Mouse (Mus musculus): ENCODE measurements around the gene Lrrc72. TPM values are rescaled to one million over a fixed set of nuclear protein-coding genes. Genes with fewer than 3 reads are reported as not detected.
"Not testable (repeated sequence)": the region's sequence is repeated elsewhere in the genome, so short reads cannot be mapped to it uniquely, and the experiment has no call there.

Gene Lrrc72
- polyA plus RNA-seq, 1 experiment from 2014 or later = not detected

GRCm38 (mm10) chr12:36207800-36208148 lies 45.4 kb downstream of the Lrrc72 start:
- Histone ChIP-seq H3K9ac (replicated peaks; ENCODE audit: low read depth, low read length) (no peak overlapping the region), H3K36me3 (ENCODE audit: control insufficient read depth, insufficient read depth, low read length) (no peaks in the 10 kb centered on the region), H3K4me1 (ENCODE audit: control insufficient read depth, insufficient read depth, low read length) (peaks cover 6% of the 10 kb centered on the region; the same call in 1 of the 2 replicates), H3K4me3 (ENCODE audit: low read depth, low read length) (peak overlapping the region; percentile 12; the same call in 1 of the 2 replicates), H3K9me3 (ENCODE audit: control insufficient read depth, low read length) (no peaks in the 10 kb centered on the region), H3K4me2 (ENCODE audit: low read depth, low read length) (peak overlapping the region; percentile 36), H3K27me3 (ENCODE audit: control insufficient read depth, insufficient read depth, low read length) (no peaks in the 10 kb centered on the region), H3K27ac (ENCODE audit: low read depth, low read length) (peak overlapping the region; percentile 34; the same call in 1 of the 2 replicates)
- peak; percentile 50 for ATAC-seq (ENCODE audit: low read depth)
- WGBS = 43% methylated on average over 7 of the region's 7 CpGs

GRCm38 (mm10) chr12:36207072-36207799 lies 46.0 kb downstream of the Lrrc72 start:
- H3K4me2 ChIP-seq (ENCODE audit: low read depth, low read length) = peak overlapping the region; percentile 36
- H3K9ac ChIP-seq (replicated peaks; ENCODE audit: low read depth, low read length) = no peak overlapping the region
- ATAC-seq (ENCODE audit: low read depth) = peak; percentile 98
- 35% methylated on average over 9 of the region's 9 CpGs for WGBS
- no peaks in the 10 kb centered on the region for H3K9me3 ChIP-seq (ENCODE audit: control insufficient read depth, low read length)
- H3K27me3 ChIP-seq (ENCODE audit: control insufficient read depth, insufficient read depth, low read length) = no peaks in the 10 kb centered on the region
- H3K4me3 ChIP-seq (ENCODE audit: low read depth, low read length) = peak overlapping the region; percentile 12; the same call in 1 of the 2 replicates
- H3K4me1 ChIP-seq (ENCODE audit: control insufficient read depth, insufficient read depth, low read length) = peaks cover 6% of the 10 kb centered on the region; the same call in 1 of the 2 replicates
- H3K36me3 ChIP-seq (ENCODE audit: control insufficient read depth, insufficient read depth, low read length) = no peaks in the 10 kb centered on the region
- H3K27ac ChIP-seq (ENCODE audit: low read depth, low read length) = peak overlapping the region; percentile 34; the same call in 1 of the 2 replicates

GRCm38 (mm10) chr12:36205579-36206119 lies 47.5 kb downstream of the Lrrc72 start:
- ATAC-seq (ENCODE audit: low read depth); H3K4me2 ChIP-seq (ENCODE audit: low read depth, low read length); H3K36me3 ChIP-seq (ENCODE audit: control insufficient read depth, insufficient read depth, low read length); H3K27me3 ChIP-seq (ENCODE audit: control insufficient read depth, insufficient read depth, low read length); H3K4me1 ChIP-seq (ENCODE audit: control insufficient read depth, insufficient read depth, low read length); H3K27ac ChIP-seq (ENCODE audit: low read depth, low read length); H3K9ac ChIP-seq (replicated peaks; ENCODE audit: low read depth, low read length); H3K9me3 ChIP-seq (ENCODE audit: control insufficient read depth, low read length); H3K4me3 ChIP-seq (ENCODE audit: low read depth, low read length): not testable (repeated sequence)
- WGBS = 52% methylated on average over 5 of the region's 5 CpGs

GRCm38 (mm10) chr12:36194976-36195375 lies 58.2 kb downstream of the Lrrc72 start:
- ATAC-seq (ENCODE audit: low read depth) = no peak
- no peak overlapping the region for H3K4me3 ChIP-seq (ENCODE audit: low read depth, low read length)
- peaks cover 47% of the 10 kb centered on the region for H3K36me3 ChIP-seq (ENCODE audit: control insufficient read depth, insufficient read depth, low read length)

GRCm38 (mm10) chr12:36190343-36190742 lies 62.9 kb downstream of the Lrrc72 start:
- no peak overlapping the region for H3K4me3 ChIP-seq (ENCODE audit: low read depth, low read length)
- no peaks in the 10 kb centered on the region for H3K4me1 ChIP-seq (ENCODE audit: control insufficient read depth, insufficient read depth, low read length)
- no peak overlapping the region for H3K4me2 ChIP-seq (ENCODE audit: low read depth, low read length)
- no peaks in the 10 kb centered on the region for H3K9me3 ChIP-seq (ENCODE audit: control insufficient read depth, low read length)
- no peak for ATAC-seq (ENCODE audit: low read depth)
- H3K27me3 ChIP-seq (ENCODE audit: control insufficient read depth, insufficient read depth, low read length) = no peaks in the 10 kb centered on the region
- peaks cover 50% of the 10 kb centered on the region for H3K36me3 ChIP-seq (ENCODE audit: control insufficient read depth, insufficient read depth, low read length)
- WGBS = 89% methylated on average over 5 of the region's 5 CpGs
- no peak overlapping the region for H3K27ac ChIP-seq (ENCODE audit: low read depth, low read length)
- no peak overlapping the region for H3K9ac ChIP-seq (replicated peaks; ENCODE audit: low read depth, low read length)

More at GRCm38 (mm10) chr12:36194976-36195375, 58.2 kb downstream of the Lrrc72 start:
- WGBS = 95% methylated on average over 7 of the region's 7 CpGs
- Histone ChIP-seq H3K27ac (ENCODE audit: low read depth, low read length) (no peak overlapping the region), H3K27me3 (ENCODE audit: control insufficient read depth, insufficient read depth, low read length) (no peaks in the 10 kb centered on the region), H3K4me1 (ENCODE audit: control insufficient read depth, insufficient read depth, low read length) (no peaks in the 10 kb centered on the region), H3K4me2 (ENCODE audit: low read depth, low read length) (no peak overlapping the region), H3K9ac (replicated peaks; ENCODE audit: low read depth, low read length) (no peak overlapping the region), H3K9me3 (ENCODE audit: control insufficient read depth, low read length) (0 out of 2 replicates have a peak, but pooled peaks cover 7% of the 10 kb centered on the region)

GRCm38 (mm10) chr12:36189610-36190009 lies 63.6 kb downstream of the Lrrc72 start:
- Histone ChIP-seq H3K4me2 (ENCODE audit: low read depth, low read length) (no peak overlapping the region), H3K27ac (ENCODE audit: low read depth, low read length) (no peak overlapping the region), H3K27me3 (ENCODE audit: control insufficient read depth, insufficient read depth, low read length) (no peaks in the 10 kb centered on the region), H3K9ac (replicated peaks; ENCODE audit: low read depth, low read length) (no peak overlapping the region), H3K9me3 (ENCODE audit: control insufficient read depth, low read length) (no peaks in the 10 kb centered on the region), H3K4me1 (ENCODE audit: control insufficient read depth, insufficient read depth, low read length) (no peaks in the 10 kb centered on the region), H3K36me3 (ENCODE audit: control insufficient read depth, insufficient read depth, low read length) (peaks cover 45% of the 10 kb centered on the region), H3K4me3 (ENCODE audit: low read depth, low read length) (no peak overlapping the region)
- ATAC-seq (ENCODE audit: low read depth) = no peak
- WGBS = 94% methylated on average over 3 of the region's 3 CpGs

GRCm38 (mm10) chr12:36187081-36187480 lies 66.1 kb downstream of the Lrrc72 start:
- Histone ChIP-seq H3K9me3 (ENCODE audit: control insufficient read depth, low read length) (no peaks in the 10 kb centered on the region), H3K4me2 (ENCODE audit: low read depth, low read length) (no peak overlapping the region), H3K27ac (ENCODE audit: low read depth, low read length) (no peak overlapping the region), H3K27me3 (ENCODE audit: control insufficient read depth, insufficient read depth, low read length) (no peaks in the 10 kb centered on the region), H3K4me1 (ENCODE audit: control insufficient read depth, insufficient read depth, low read length) (no peaks in the 10 kb centered on the region), H3K9ac (replicated peaks; ENCODE audit: low read depth, low read length) (no peak overlapping the region), H3K4me3 (ENCODE audit: low read depth, low read length) (no peak overlapping the region), H3K36me3 (ENCODE audit: control insufficient read depth, insufficient read depth, low read length) (peaks cover 42% of the 10 kb centered on the region)
- 75% methylated on average over 6 of the region's 6 CpGs for whole genome bisulfite sequencing
- no peak for ATAC-seq (ENCODE audit: low read depth)

GRCm38 (mm10) chr12:36182570-36182969 lies 70.6 kb downstream of the Lrrc72 start:
- H3K36me3 ChIP-seq (ENCODE audit: control insufficient read depth, insufficient read depth, low read length) = peaks cover 17% of the 10 kb centered on the region
- H3K4me2 ChIP-seq (ENCODE audit: low read depth, low read length) = no peak overlapping the region
- 87% methylated on average over 6 of the region's 6 CpGs for WGBS
- H3K9me3 ChIP-seq (ENCODE audit: control insufficient read depth, low read length) = no peaks in the 10 kb centered on the region
- no peak for ATAC-seq (ENCODE audit: low read depth)
- no peaks in the 10 kb centered on the region for H3K4me1 ChIP-seq (ENCODE audit: control insufficient read depth, insufficient read depth, low read length)
- no peak overlapping the region for H3K4me3 ChIP-seq (ENCODE audit: low read depth, low read length)
- no peak overlapping the region for H3K27ac ChIP-seq (ENCODE audit: low read depth, low read length)
- no peak overlapping the region for H3K9ac ChIP-seq (replicated peaks; ENCODE audit: low read depth, low read length)
- no peaks in the 10 kb centered on the region for H3K27me3 ChIP-seq (ENCODE audit: control insufficient read depth, insufficient read depth, low read length)

- Histone ChIP-seq H3K4me3 (ENCODE audit: low read depth, low read length) (no peak overlapping the region), H3K27me3 (ENCODE audit: control insufficient read depth, insufficient read depth, low read length) (no peaks in the 10 kb centered on the region), H3K9ac (replicated peaks; ENCODE audit: low read depth, low read length) (no peak overlapping the region), H3K36me3 (ENCODE audit: control insufficient read depth, insufficient read depth, low read length) (peaks cover 14% of the 10 kb centered on the region), H3K4me2 (ENCODE audit: low read depth, low read length) (no peak overlapping the region), H3K9me3 (ENCODE audit: control insufficient read depth, low read length) (no peaks in the 10 kb centered on the region), H3K27ac (ENCODE audit: low read depth, low read length) (no peak overlapping the region), H3K4me1 (ENCODE audit: control insufficient read depth, insufficient read depth, low read length) (no peaks in the 10 kb centered on the region)
- ATAC-seq (ENCODE audit: low read depth) = no peak
- 94% methylated on average over 5 of the region's 5 CpGs for WGBS
Measured at GRCm38 (mm10) chr12:36177227-36177626, 76.0 kb downstream of the Lrrc72 start.
